Mouse (Mus musculus) Patski (cell line): ENCODE measurements around the gene Tfrc. TPM values are rescaled to one million over a fixed set of nuclear protein-coding genes. Genes with fewer than 3 reads are reported as not detected.
"Not testable (repeated sequence)": the region's sequence is repeated elsewhere in the genome, so short reads cannot be mapped to it uniquely, and the experiment has no call there.

Experiments used
- ATAC-seq: fragments of 100-300 bp; one replicate; pipeline ENCODE4 v1.8.0; 2021
- CTCF ChIA-PET: fragments of 350-600 bp; sonication (Branson Sonifier 250); formaldehyde crosslinking; loops from one replicate; lab custom pipeline; 2022; ENCODE audit warnings: inconsistent platforms; lab: Charles Lee
- POLR2A ChIA-PET: fragments of 350-600 bp; sonication (Branson Sonifier 250); formaldehyde crosslinking; loops from one replicate; lab custom pipeline; 2022; ENCODE audit warnings: antibody characterized with exemption, inconsistent platforms; lab: Charles Lee
- DNase-seq: peaks from one replicate; pipeline ENCODE4 v3.0.0-alpha.2; 2011; ENCODE audit warnings: low read depth, low spot score
- H3K27me3 ChIP-seq: fragments of 371-371 bp; one replicate; pipeline ENCODE4 v1.5.1; 2021
- CTCF ChIP-seq: fragments of 100-300 bp; IDR thresholded peaks from one replicate; pipeline ENCODE4 v1.5.1; 2021
- in situ Hi-C: fragments of 300-500 bp; cut with MboI; formaldehyde crosslinking; loops from 3 replicates; pipeline ENCODE4 v1.11.1; 2018; ENCODE audit warnings: low pct_unique_long_range_greater_than_20kb, mixed read lengths
- polyA plus RNA-seq: library from polyadenylated mRNA; unstranded; gene quantifications from one replicate; pipeline ENCODE4 v1.2.3, GENCODE M21; 2021

The Tfrc gene
- polyA plus RNA-seq, 1 experiment from 2014 or later: 84.9 TPM

DNA sequence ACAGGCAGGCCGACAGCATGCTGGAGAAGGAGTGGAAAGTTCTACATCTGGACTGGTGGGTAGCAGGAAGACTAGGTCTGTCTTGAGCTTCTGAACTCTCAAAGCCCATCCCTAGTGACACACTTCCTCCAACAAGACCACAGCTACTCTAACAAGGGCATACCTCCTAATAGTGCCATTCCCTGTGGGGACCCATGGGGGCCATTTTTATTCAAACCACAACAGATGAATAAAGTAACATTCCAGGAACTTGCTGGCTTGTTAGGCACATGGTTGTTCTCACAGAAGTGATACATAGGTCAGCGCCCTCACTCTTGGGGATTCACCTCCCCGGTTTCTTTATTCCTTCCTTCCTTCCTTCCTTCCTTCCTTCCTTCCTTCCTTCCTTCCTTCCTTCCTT is 27.6 kb downstream of the Tfrc start:
- TF ChIP-seq CTCF: no peak
- in situ Hi-C loops: no loop called here
- ATAC-seq: no peak
- ChIA-PET CTCF (interaction anchor here (3.6 kb wide), 1 partner anchor 47 kb away, joined by 14 read pairs; no protein-coding TSS in a partner anchor), POLR2A (no interaction called here)
- DNase-seq: no peak
- H3K27me3 ChIP-seq: no peaks in the 10 kb centered on the region

DNA sequence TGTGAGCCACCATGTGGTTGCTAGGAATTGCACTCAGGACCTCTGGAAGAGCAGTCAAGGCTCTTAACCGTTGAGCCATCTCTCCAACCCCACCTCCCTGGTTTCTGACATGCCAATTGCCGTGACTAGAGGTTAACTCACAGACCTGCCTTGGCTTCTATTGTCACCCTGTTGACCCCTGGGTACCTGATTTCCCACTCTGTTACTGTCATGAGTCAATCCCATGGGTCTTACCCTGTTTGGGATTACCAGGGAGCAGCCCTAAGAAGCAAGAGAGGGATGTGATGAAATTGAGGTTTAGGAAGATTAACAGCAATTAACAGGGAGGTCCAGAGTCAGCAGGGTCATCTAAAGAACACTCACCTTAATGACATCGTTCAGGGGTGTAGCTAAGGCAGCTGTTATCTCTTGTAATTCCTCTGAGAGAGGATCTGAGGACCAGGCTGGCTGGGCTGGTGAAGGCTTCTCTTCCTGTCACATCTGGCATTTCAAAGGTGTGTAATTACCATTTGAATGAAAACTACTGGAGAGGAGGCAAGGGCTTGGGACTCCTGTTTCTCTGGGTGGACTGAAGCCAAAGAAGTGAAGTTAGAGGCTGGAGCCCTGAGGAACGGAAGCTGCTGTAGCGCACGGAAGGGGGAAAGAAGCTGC is 28.3 kb downstream of the Tfrc start:
- no peak for DNase-seq
- no peak for ATAC-seq
- ChIA-PET CTCF (interaction anchor here (1.4 to 3.6 kb wide), 6 partner anchors 21 to 52 kb away, joined by 6 to 40 read pairs (median 10); no protein-coding TSS in a partner anchor), POLR2A (no interaction called here)
- in situ Hi-C loops: no loop called here
- no peaks in the 10 kb centered on the region for H3K27me3 ChIP-seq
- TF ChIP-seq CTCF: no peak

- DNase-seq: no peak
- no peak for TF ChIP-seq CTCF
- no peaks in the 10 kb centered on the region for H3K27me3 ChIP-seq
- POLR2A ChIA-PET: interaction anchor here (0.6 to 1.3 kb wide), 3 partner anchors 30 to 45 kb away, joined by 3 to 4 read pairs (median 3); no protein-coding TSS in a partner anchor
- peak; percentile 56 for ATAC-seq
- CTCF ChIA-PET: interaction anchor here (1.0 to 2.9 kb wide), 15 partner anchors 10 to 58 kb away, joined by 3 to 40 read pairs (median 6); no protein-coding TSS in a partner anchor
- in situ Hi-C loops: no loop called here
Observed at GRCm38 (mm10) chr16:32638476-32638875, 29.8 kb downstream of the Tfrc start.

DNA sequence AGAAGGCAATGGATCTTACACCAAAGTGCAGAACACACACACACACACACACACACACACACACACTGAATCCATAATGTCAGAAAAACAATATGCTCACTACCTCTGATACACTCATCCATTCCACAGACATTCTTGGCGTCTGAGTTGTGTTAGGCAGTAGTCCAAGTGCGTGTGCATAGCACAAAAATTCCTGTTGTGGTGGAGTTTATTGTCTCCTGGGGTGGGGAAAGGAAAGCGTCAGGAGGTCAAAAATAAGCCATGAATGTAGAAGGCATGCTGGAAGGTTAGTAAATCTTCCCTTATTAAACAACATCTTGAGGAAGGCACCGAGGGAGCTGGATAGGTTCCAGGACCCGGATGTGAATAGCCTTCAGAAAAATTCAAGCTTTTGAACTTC is 31.4 kb downstream of the Tfrc start:
- DNase-seq (no peak), ATAC-seq (peak; percentile 36)
- ChIA-PET CTCF (interaction anchor here (1.2 to 1.5 kb wide), 2 partner anchors 17 to 44 kb away, joined by 3 to 5 read pairs; no protein-coding TSS in a partner anchor), POLR2A (interaction anchor here (0.6 to 0.7 kb wide), 3 partner anchors 83 to 540 kb away, joined by 3 read pairs; no protein-coding TSS in a partner anchor)
- no peaks in the 10 kb centered on the region for H3K27me3 ChIP-seq
- in situ Hi-C loops: no loop called here
- no peak for TF ChIP-seq CTCF

- H3K27me3 ChIP-seq, DNase-seq, in situ Hi-C loops, ATAC-seq: not testable (repeated sequence)
- ChIA-PET CTCF (interaction anchor here (1.2 to 1.5 kb wide), 2 partner anchors 16 to 43 kb away, joined by 3 to 5 read pairs; no protein-coding TSS in a partner anchor), POLR2A (interaction anchor here (0.6 to 0.7 kb wide), 3 partner anchors 83 to 540 kb away, joined by 3 read pairs; no protein-coding TSS in a partner anchor)
Observed at GRCm38 (mm10) chr16:32640683-32641082, 32.0 kb downstream of the Tfrc start.

DNA sequence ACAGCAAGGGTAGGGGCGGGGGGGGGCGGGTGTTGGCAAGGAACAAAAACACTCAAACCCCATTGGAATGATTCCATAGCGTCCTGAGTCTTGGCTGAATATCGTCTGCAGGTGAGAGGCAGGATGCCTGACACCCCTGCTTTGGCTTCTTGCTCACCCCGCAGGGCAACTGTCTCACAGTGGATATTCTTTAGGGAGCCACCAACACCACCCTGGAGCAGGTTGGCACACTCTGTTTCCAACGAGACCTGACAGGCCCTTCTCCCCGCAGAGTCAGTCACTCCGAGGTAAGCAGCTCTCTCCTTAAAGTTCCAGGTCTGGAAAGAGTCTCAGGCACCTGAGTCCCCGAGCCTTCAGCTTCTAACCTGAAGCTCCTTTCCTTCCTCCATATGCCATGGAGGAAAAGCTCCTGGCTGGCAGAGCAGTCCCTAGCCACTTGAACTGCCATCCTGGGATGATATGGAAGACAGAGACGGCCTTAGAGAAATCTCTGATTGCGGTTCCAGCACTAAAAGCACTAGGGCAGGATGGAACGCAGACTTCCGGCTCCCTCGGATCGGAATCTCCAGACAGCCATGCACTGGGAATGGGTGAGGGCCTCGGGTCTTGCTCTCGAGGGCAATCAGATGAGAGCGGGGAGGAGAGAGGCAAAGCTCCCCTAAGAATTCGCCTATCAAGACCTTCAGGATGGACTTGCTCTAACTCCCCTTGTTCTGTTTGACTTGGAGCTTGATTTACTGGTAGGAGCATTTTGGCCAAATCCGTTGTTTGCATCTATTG is 32.9 kb downstream of the Tfrc start:
- CTCF ChIA-PET: interaction anchor here (1.2 to 1.5 kb wide), 3 partner anchors 15 to 42 kb away, joined by 3 to 5 read pairs (median 4); no protein-coding TSS in a partner anchor
- DNase-seq (no peak), ATAC-seq (no peak)
- POLR2A ChIA-PET: interaction anchor here (0.6 kb wide), 1 partner anchor 42 kb away, joined by 3 read pairs; no protein-coding TSS in a partner anchor
- H3K27me3 ChIP-seq: no peaks in the 10 kb centered on the region
- in situ Hi-C loops: no loop called here
- no peak for TF ChIP-seq CTCF

GRCm38 (mm10) chr16:32642280-32642679 is 33.6 kb downstream of the Tfrc start:
- no peak for TF ChIP-seq CTCF
- CTCF ChIA-PET: interaction anchor here (1.4 kb wide), 1 partner anchor 17 kb away, joined by 4 read pairs; no protein-coding TSS in a partner anchor
- H3K27me3 ChIP-seq: no peaks in the 10 kb centered on the region
- POLR2A ChIA-PET: no interaction called here
- in situ Hi-C loops: no loop called here
- ATAC-seq (no peak), DNase-seq (no peak)

GRCm38 (mm10) chr16:32643661-32644061 is 34.9 kb downstream of the Tfrc start, which contains the start of gene Tnk2:
Gene Tnk2, plus strand, starts transcription at chr16:32643874.
- ChIA-PET CTCF (interaction anchor here (1.0 kb wide), 1 partner anchor 14 kb away, joined by 3 read pairs; no protein-coding TSS in a partner anchor), POLR2A (interaction anchor here (0.7 to 2.7 kb wide), 4 partner anchors 12 to 1456 kb away, joined by 3 to 15 read pairs (median 7); no protein-coding TSS in a partner anchor)
- no peak for DNase-seq
- in situ Hi-C loops: no loop called here
- H3K27me3 ChIP-seq: no peaks in the 10 kb centered on the region
- no peak for TF ChIP-seq CTCF
- peak; percentile 42 for ATAC-seq

DNA sequence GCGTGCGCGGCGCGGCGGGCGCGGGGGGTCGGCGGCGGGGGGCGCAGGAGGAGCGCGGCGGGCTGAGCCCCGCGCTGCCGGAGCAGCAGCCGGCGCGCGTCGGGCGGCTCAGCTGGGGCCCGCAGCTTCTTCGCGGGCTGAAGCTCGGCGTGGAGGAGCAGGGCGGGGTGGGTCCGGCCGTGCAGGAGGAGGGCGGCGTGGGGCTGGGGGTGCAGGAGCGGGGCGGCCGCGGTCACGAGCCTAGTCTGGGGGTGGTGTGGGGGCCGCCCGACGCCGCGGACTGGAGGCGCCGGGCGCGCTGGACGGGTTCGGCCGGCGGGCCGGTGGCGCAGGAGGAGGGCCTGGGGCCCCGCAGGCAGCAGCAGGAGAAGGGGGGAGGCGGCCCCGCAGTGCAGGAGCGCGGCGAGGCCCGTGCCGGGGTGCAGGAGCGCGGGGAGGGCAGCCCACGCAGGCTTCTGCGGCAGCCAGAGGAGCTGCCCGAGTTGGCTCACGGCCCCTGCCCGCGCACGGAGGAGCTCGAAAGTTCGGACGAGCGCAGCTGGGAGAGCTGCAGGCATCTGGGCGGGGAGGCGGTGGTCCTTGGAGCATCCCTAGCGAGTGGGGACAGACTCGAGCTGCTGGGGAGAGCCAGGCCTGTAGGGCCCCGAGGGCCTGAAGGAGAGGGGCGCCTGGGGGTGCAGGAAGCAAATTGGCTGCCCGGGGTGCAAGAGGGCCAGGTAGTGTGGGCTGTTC is 35.5 kb downstream of the Tfrc start:
- no peak for DNase-seq
- ChIA-PET POLR2A (interaction anchor here (1.0 to 2.7 kb wide), 5 partner anchors 11 to 69 kb away, joined by 3 to 15 read pairs (median 3); no protein-coding TSS in a partner anchor), CTCF (interaction anchor here (1.0 to 1.7 kb wide), 3 partner anchors 13 to 53 kb away, joined by 3 to 7 read pairs (median 3); no protein-coding TSS in a partner anchor)
- peak; percentile 10 for ATAC-seq
- in situ Hi-C loops: no loop called here
- H3K27me3 ChIP-seq: no peaks in the 10 kb centered on the region
- no peak for TF ChIP-seq CTCF
